Mouse (Mus musculus): ENCODE results near the gene Rad51d. TPM values are rescaled to one million over a fixed set of nuclear protein-coding genes. Genes with fewer than 3 reads are reported as not detected.
"Not testable (repeated sequence)": the region's sequence is repeated elsewhere in the genome, so short reads cannot be mapped to it uniquely, and the experiment has no call there.

The Rad51d gene
- polyA plus RNA-seq, 1 experiment, result 13.4 TPM

GRCm38 (mm10) chr11:82835616-82836432, 54.6 kb downstream of the Rad51d start:
- H3K36me3 ChIP-seq (ENCODE audit: control insufficient read depth, insufficient read depth), result no peaks in the 10 kb centered on the region
- H3K4me3 ChIP-seq (ENCODE audit: insufficient read depth, poor library complexity, severe bottlenecking), result no peak overlapping the region
- H3K79me3 ChIP-seq (ENCODE audit: low read depth), result no peaks in the 10 kb centered on the region
- H3K79me2 ChIP-seq (ENCODE audit: control insufficient read depth, insufficient read depth), result no peaks in the 10 kb centered on the region
- H3K27me3 ChIP-seq (ENCODE audit: control insufficient read depth, insufficient read depth, insufficient read length), result no peaks in the 10 kb centered on the region
- TF ChIP-seq USF1 (IDR thresholded peaks at IDR 0.05; ENCODE audit: low read depth), result no peak
- no peak for TF ChIP-seq MAX (IDR thresholded peaks at IDR 0.05)
- no peak for TF ChIP-seq MYOG (IDR thresholded peaks at IDR 0.05; ENCODE audit: control insufficient read depth, extremely low read depth, insufficient read length)
- TF ChIP-seq CEBPB (IDR thresholded peaks at IDR 0.05; ENCODE audit: low read depth), result no peak
- no peak for TF ChIP-seq CTCF (IDR thresholded peaks at IDR 0.05; ENCODE audit: control insufficient read depth, insufficient read depth, insufficient read length)
- TF ChIP-seq MYOD1 (IDR thresholded peaks at IDR 0.05; ENCODE audit: control insufficient read depth, insufficient read length, low read depth), result no peak
- TF ChIP-seq FOSL1 (IDR thresholded peaks at IDR 0.05; ENCODE audit: insufficient read depth, low read length, poor library complexity, severe bottlenecking), result no peak
- no peak overlapping the region for H3ac ChIP-seq (ENCODE audit: control insufficient read depth, insufficient read length, low read depth)

GRCm38 (mm10) chr11:82834359-82834758, 56.1 kb downstream of the Rad51d start:
- not testable (repeated sequence) for H3K36me3 ChIP-seq (ENCODE audit: control insufficient read depth, insufficient read depth); H3K79me2 ChIP-seq (ENCODE audit: control insufficient read depth, insufficient read depth); H3K4me3 ChIP-seq (ENCODE audit: insufficient read depth, poor library complexity, severe bottlenecking); H3ac ChIP-seq (ENCODE audit: control insufficient read depth, insufficient read length, low read depth); H3K79me3 ChIP-seq (ENCODE audit: low read depth); H3K27me3 ChIP-seq (ENCODE audit: control insufficient read depth, insufficient read depth, insufficient read length)

- Histone ChIP-seq H3K36me3 (ENCODE audit: control insufficient read depth, insufficient read depth) (no peaks in the 10 kb centered on the region), H3K4me3 (ENCODE audit: insufficient read depth, poor library complexity, severe bottlenecking) (no peak overlapping the region), H3K27me3 (ENCODE audit: control insufficient read depth, insufficient read depth, insufficient read length) (no peaks in the 10 kb centered on the region), H3K79me3 (ENCODE audit: low read depth) (no peaks in the 10 kb centered on the region), H3ac (ENCODE audit: control insufficient read depth, insufficient read length, low read depth) (no peak overlapping the region), H3K79me2 (ENCODE audit: control insufficient read depth, insufficient read depth) (no peaks in the 10 kb centered on the region)
- no peak for TF ChIP-seq FOSL1 (IDR thresholded peaks at IDR 0.05; ENCODE audit: insufficient read depth, low read length, poor library complexity, severe bottlenecking)
- TF ChIP-seq CTCF (IDR thresholded peaks at IDR 0.05; ENCODE audit: control insufficient read depth, insufficient read depth, insufficient read length), result no peak
- TF ChIP-seq MAX (IDR thresholded peaks at IDR 0.05), result no peak
- TF ChIP-seq MYOG (IDR thresholded peaks at IDR 0.05; ENCODE audit: control insufficient read depth, extremely low read depth, insufficient read length), result no peak
- no peak for TF ChIP-seq CEBPB (IDR thresholded peaks at IDR 0.05; ENCODE audit: low read depth)
- no peak for TF ChIP-seq MYOD1 (IDR thresholded peaks at IDR 0.05; ENCODE audit: control insufficient read depth, insufficient read length, low read depth)
- no peak for TF ChIP-seq USF1 (IDR thresholded peaks at IDR 0.05; ENCODE audit: low read depth)
These were observed 56.5 kb downstream of the Rad51d start for GRCm38 (mm10) chr11:82833929-82834328.

- H3ac ChIP-seq (ENCODE audit: control insufficient read depth, insufficient read length, low read depth); H3K79me3 ChIP-seq (ENCODE audit: low read depth); H3K79me2 ChIP-seq (ENCODE audit: control insufficient read depth, insufficient read depth); H3K27me3 ChIP-seq (ENCODE audit: control insufficient read depth, insufficient read depth, insufficient read length); H3K4me3 ChIP-seq (ENCODE audit: insufficient read depth, poor library complexity, severe bottlenecking); H3K36me3 ChIP-seq (ENCODE audit: control insufficient read depth, insufficient read depth): not testable (repeated sequence)
These were observed 58.0 kb downstream of the Rad51d start for GRCm38 (mm10) chr11:82832402-82832801.

- Histone ChIP-seq H3ac (ENCODE audit: control insufficient read depth, insufficient read length, low read depth) (no peak overlapping the region), H3K36me3 (ENCODE audit: control insufficient read depth, insufficient read depth) (no peaks in the 10 kb centered on the region), H3K27me3 (ENCODE audit: control insufficient read depth, insufficient read depth, insufficient read length) (no peaks in the 10 kb centered on the region), H3K79me3 (ENCODE audit: low read depth) (no peaks in the 10 kb centered on the region), H3K79me2 (ENCODE audit: control insufficient read depth, insufficient read depth) (no peaks in the 10 kb centered on the region), H3K4me3 (ENCODE audit: insufficient read depth, poor library complexity, severe bottlenecking) (no peak overlapping the region)
- no peak for TF ChIP-seq MYOD1 (IDR thresholded peaks at IDR 0.05; ENCODE audit: control insufficient read depth, insufficient read length, low read depth)
- no peak for TF ChIP-seq USF1 (IDR thresholded peaks at IDR 0.05; ENCODE audit: low read depth)
- no peak for TF ChIP-seq FOSL1 (IDR thresholded peaks at IDR 0.05; ENCODE audit: insufficient read depth, low read length, poor library complexity, severe bottlenecking)
- no peak for TF ChIP-seq CEBPB (IDR thresholded peaks at IDR 0.05; ENCODE audit: low read depth)
- TF ChIP-seq MAX (IDR thresholded peaks at IDR 0.05), result no peak
- TF ChIP-seq MYOG (IDR thresholded peaks at IDR 0.05; ENCODE audit: control insufficient read depth, extremely low read depth, insufficient read length), result no peak
- TF ChIP-seq CTCF (IDR thresholded peaks at IDR 0.05; ENCODE audit: control insufficient read depth, insufficient read depth, insufficient read length), result no peak
These were observed 59.2 kb downstream of the Rad51d start for GRCm38 (mm10) chr11:82831008-82831893.

- TF ChIP-seq MYOD1 (IDR thresholded peaks at IDR 0.05; ENCODE audit: control insufficient read depth, insufficient read length, low read depth), result no peak
- no peak for TF ChIP-seq CEBPB (IDR thresholded peaks at IDR 0.05; ENCODE audit: low read depth)
- TF ChIP-seq FOSL1 (IDR thresholded peaks at IDR 0.05; ENCODE audit: insufficient read depth, low read length, poor library complexity, severe bottlenecking), result no peak
- no peak for TF ChIP-seq MYOG (IDR thresholded peaks at IDR 0.05; ENCODE audit: control insufficient read depth, extremely low read depth, insufficient read length)
- TF ChIP-seq USF1 (IDR thresholded peaks at IDR 0.05; ENCODE audit: low read depth), result no peak
- TF ChIP-seq CTCF (IDR thresholded peaks at IDR 0.05; ENCODE audit: control insufficient read depth, insufficient read depth, insufficient read length), result no peak
- no peak for TF ChIP-seq MAX (IDR thresholded peaks at IDR 0.05)
- no peaks in the 10 kb centered on the region for H3K79me3 ChIP-seq (ENCODE audit: low read depth)
- H3K27me3 ChIP-seq (ENCODE audit: control insufficient read depth, insufficient read depth, insufficient read length), result no peaks in the 10 kb centered on the region
- H3K4me3 ChIP-seq (ENCODE audit: insufficient read depth, poor library complexity, severe bottlenecking), result no peak overlapping the region
- no peak overlapping the region for H3ac ChIP-seq (ENCODE audit: control insufficient read depth, insufficient read length, low read depth)
- no peaks in the 10 kb centered on the region for H3K79me2 ChIP-seq (ENCODE audit: control insufficient read depth, insufficient read depth)
- H3K36me3 ChIP-seq (ENCODE audit: control insufficient read depth, insufficient read depth), result no peaks in the 10 kb centered on the region
These were observed 63.6 kb downstream of the Rad51d start for GRCm38 (mm10) chr11:82826818-82827217.

All from C2C12 (cell line).